Mouse (Mus musculus) heart, embryonic 13.5 days (tissue): Measurements from ENCODE around the gene Sspn. TPM values are rescaled to one million over a fixed set of nuclear protein-coding genes. Genes with fewer than 3 reads are reported as not detected.
A peak's percentile ranks its signal among the peaks of the same experiment; 100 is the strongest.

ENCODE experiments used
- ATAC-seq: fragments of 200-750 bp; cut with Nextera tagmentation; 2 replicates; pipeline ENCODE4 v1.8.0; 2017; ENCODE audit warnings: moderate TSS enrichment; ENCODE audit not compliant: insufficient number of reproducible peaks, low FRiP score, low TSS enrichment; ENCODE audit errors: extremely low read depth
- H3K27ac ChIP-seq: fragments of 300-500 bp; sonication (generic); replicated peaks from 2 replicates; pipeline ENCODE4 v1.5.1; 2015; ENCODE audit warnings: moderate library complexity, mild to moderate bottlenecking, inconsistent platforms
- H3K27me3 ChIP-seq: fragments of 300-500 bp; sonication (generic); replicated peaks from 2 replicates; pipeline ENCODE4 v1.6.1; 2015; ENCODE audit warnings: mild to moderate bottlenecking, inconsistent platforms
- H3K36me3 ChIP-seq: fragments of 300-500 bp; sonication (generic); 2 replicates; pipeline ENCODE4 v1.6.1; 2015; ENCODE audit warnings: mild to moderate bottlenecking, inconsistent platforms
- H3K4me1 ChIP-seq: fragments of 300-500 bp; sonication (generic); 2 replicates; pipeline ENCODE4 v1.6.1; 2015; ENCODE audit warnings: inconsistent platforms
- H3K4me2 ChIP-seq: fragments of 300-500 bp; sonication (generic); 2 replicates; pipeline ENCODE4 v1.6.1; 2015; ENCODE audit warnings: inconsistent platforms, mild to moderate bottlenecking, moderate library complexity
- H3K4me3 ChIP-seq: fragments of 300-500 bp; sonication (generic); 2 replicates; pipeline ENCODE4 v1.5.1; 2015; ENCODE audit warnings: moderate library complexity, mild to moderate bottlenecking, inconsistent platforms
- H3K9ac ChIP-seq: fragments of 300-500 bp; sonication (generic); 2 replicates; pipeline ENCODE4 v1.6.1; 2015; ENCODE audit warnings: inconsistent platforms, mild to moderate bottlenecking, moderate library complexity
- H3K9me3 ChIP-seq: fragments of 300-500 bp; sonication (generic); 2 replicates; pipeline ENCODE4 v1.6.1; 2016; ENCODE audit warnings: inconsistent platforms
- WGBS: fragments of 180-500 bp; shearing (Covaris S2); methylation state at CpG from one replicate; pipeline ENCODE4 v1.1.7; 2015; ENCODE audit warnings: mixed read lengths; 5-methylcytosine and 5-hydroxymethylcytosine counted together
- polyA plus RNA-seq: library from polyadenylated mRNA; unstranded; fragments of >200 nt; fragmentation: Nextera tagmentation; extraction: Ambion mirVana; gene quantifications from 2 replicates; pipeline ENCODE4 v1.2.1, GENCODE M21; 2015

Sspn gene
- 53.4 and 57.1 TPM in 2 replicates for polyA plus RNA-seq

- H3K27ac ChIP-seq, result no peak within 1 kb of the TSS
- no peak within 1 kb of the TSS for H3K4me2 ChIP-seq
- H3K9me3 ChIP-seq, result no peaks in the 10 kb centered on the region
- H3K27me3 ChIP-seq, result no peaks in the 10 kb centered on the region
- no peak within 1 kb of the TSS for H3K9ac ChIP-seq
- no peak for ATAC-seq
- H3K4me3 ChIP-seq, result no peak within 1 kb of the TSS
- WGBS, result 60% methylated on average over 3 of the region's 3 CpGs
- no peaks in the 10 kb centered on the region for H3K36me3 ChIP-seq
- peaks cover 35% of the 10 kb centered on the region for H3K4me1 ChIP-seq
These were observed at the start of gene Sspn for GRCm38 (mm10) chr6:145931341-145931740. TSS of gene Sspn (plus strand) at chr6:145931641.

- no peak overlapping the region for H3K4me2 ChIP-seq
- peaks cover 15% of the 10 kb centered on the region for H3K4me1 ChIP-seq
- no peaks in the 10 kb centered on the region for H3K27me3 ChIP-seq
- no peak for ATAC-seq
- H3K9me3 ChIP-seq, result 0 out of 2 replicates have a peak, but pooled peaks cover 3% of the 10 kb centered on the region
- 59% methylated on average over 1 of the region's 1 CpGs for WGBS
- H3K27ac ChIP-seq, result no peak overlapping the region
- no peaks in the 10 kb centered on the region for H3K36me3 ChIP-seq
- H3K4me3 ChIP-seq, result no peak overlapping the region
- H3K9ac ChIP-seq, result no peak overlapping the region
These were observed 48.4 kb upstream of the Sspn start for GRCm38 (mm10) chr6:145883010-145883409.

- no peak for ATAC-seq
- H3K9ac ChIP-seq, result no peak overlapping the region
These were observed 47.8 kb upstream of the Sspn start for GRCm38 (mm10) chr6:145883668-145884067.

GRCm38 (mm10) chr6:145885069-145885468 lies 46.4 kb upstream of the Sspn start:
- Histone ChIP-seq H3K9ac (no peak overlapping the region), H3K27ac (no peak overlapping the region), H3K4me1 (peaks cover 15% of the 10 kb centered on the region), H3K27me3 (no peaks in the 10 kb centered on the region), H3K4me2 (no peak overlapping the region), H3K36me3 (no peaks in the 10 kb centered on the region), H3K9me3 (no peaks in the 10 kb centered on the region), H3K4me3 (no peak overlapping the region)
- ATAC-seq, result no peak
- WGBS, result 72% methylated on average over 4 of the region's 4 CpGs

More at GRCm38 (mm10) chr6:145883668-145884067, 47.8 kb upstream of the Sspn start:
- H3K4me1 ChIP-seq, result peaks cover 15% of the 10 kb centered on the region
- WGBS, result 76% methylated on average over 4 of the region's 4 CpGs
- no peaks in the 10 kb centered on the region for H3K36me3 ChIP-seq
- H3K27ac ChIP-seq, result no peak overlapping the region
- no peak overlapping the region for H3K4me2 ChIP-seq
- H3K9me3 ChIP-seq, result 0 out of 2 replicates have a peak, but pooled peaks cover 3% of the 10 kb centered on the region
- H3K27me3 ChIP-seq, result no peaks in the 10 kb centered on the region
- no peak overlapping the region for H3K4me3 ChIP-seq

- no peaks in the 10 kb centered on the region for H3K27me3 ChIP-seq
- WGBS, result 22% methylated on average over 8 of the region's 8 CpGs
- no peaks in the 10 kb centered on the region for H3K9me3 ChIP-seq
- ATAC-seq, result peak; percentile 69; the same call in 1 of the 2 replicates
- no peak overlapping the region for H3K4me3 ChIP-seq
- peak overlapping the region; percentile 36 for H3K4me2 ChIP-seq
- H3K9ac ChIP-seq, result no peak overlapping the region
- peaks cover 15% of the 10 kb centered on the region for H3K4me1 ChIP-seq
- H3K36me3 ChIP-seq, result no peaks in the 10 kb centered on the region
- H3K27ac ChIP-seq, result peak overlapping the region; percentile 76
These were observed 45.2 kb upstream of the Sspn start for GRCm38 (mm10) chr6:145886277-145886676.

- no peak for ATAC-seq
- H3K4me1 ChIP-seq, result peaks cover 16% of the 10 kb centered on the region
These were observed 43.7 kb upstream of the Sspn start for GRCm38 (mm10) chr6:145887719-145888118.

GRCm38 (mm10) chr6:145891951-145892350 lies 39.5 kb upstream of the Sspn start:
- Histone ChIP-seq H3K27ac (no peak overlapping the region), H3K4me1 (peaks cover 17% of the 10 kb centered on the region), H3K4me3 (no peak overlapping the region), H3K27me3 (no peaks in the 10 kb centered on the region), H3K4me2 (no peak overlapping the region), H3K9ac (no peak overlapping the region), H3K36me3 (no peaks in the 10 kb centered on the region), H3K9me3 (no peaks in the 10 kb centered on the region)
- ATAC-seq, result no peak
- 68% methylated on average over 11 of the region's 11 CpGs for WGBS

More at GRCm38 (mm10) chr6:145887719-145888118, 43.7 kb upstream of the Sspn start:
- WGBS, result 71% methylated on average over 6 of the region's 6 CpGs
- H3K4me3 ChIP-seq, result no peak overlapping the region
- H3K4me2 ChIP-seq, result no peak overlapping the region
- no peak overlapping the region for H3K27ac ChIP-seq
- H3K36me3 ChIP-seq, result no peaks in the 10 kb centered on the region
- no peak overlapping the region for H3K9ac ChIP-seq
- no peaks in the 10 kb centered on the region for H3K27me3 ChIP-seq
- no peaks in the 10 kb centered on the region for H3K9me3 ChIP-seq

GRCm38 (mm10) chr6:145892381-145893265 lies 38.8 kb upstream of the Sspn start:
- Histone ChIP-seq H3K9me3 (no peaks in the 10 kb centered on the region), H3K9ac (no peak overlapping the region), H3K4me1 (peaks cover 13% of the 10 kb centered on the region), H3K27ac (no peak overlapping the region), H3K4me3 (no peak overlapping the region), H3K4me2 (no peak overlapping the region), H3K27me3 (no peaks in the 10 kb centered on the region), H3K36me3 (no peaks in the 10 kb centered on the region)
- WGBS, result 85% methylated on average over 20 of the region's 20 CpGs
- ATAC-seq, result no peak

- H3K9me3 ChIP-seq, result no peaks in the 10 kb centered on the region
- H3K4me3 ChIP-seq, result no peak overlapping the region
- H3K4me2 ChIP-seq, result no peak overlapping the region
- no peak overlapping the region for H3K9ac ChIP-seq
- H3K27ac ChIP-seq, result no peak overlapping the region
- ATAC-seq, result no peak
- 77% methylated on average over 13 of the region's 13 CpGs for WGBS
- H3K36me3 ChIP-seq, result no peaks in the 10 kb centered on the region
- H3K4me1 ChIP-seq, result peaks cover 13% of the 10 kb centered on the region
- H3K27me3 ChIP-seq, result no peaks in the 10 kb centered on the region
These were observed 37.9 kb upstream of the Sspn start for GRCm38 (mm10) chr6:145893366-145894021.

GRCm38 (mm10) chr6:145894669-145895342 lies 36.6 kb upstream of the Sspn start:
- WGBS, result 62% methylated on average over 8 of the region's 8 CpGs
- no peaks in the 10 kb centered on the region for H3K9me3 ChIP-seq

GRCm38 (mm10) chr6:145904169-145904568 lies 27.3 kb upstream of the Sspn start:
- Histone ChIP-seq H3K4me3 (no peak overlapping the region), H3K27me3 (no peaks in the 10 kb centered on the region), H3K9me3 (no peaks in the 10 kb centered on the region), H3K27ac (no peak overlapping the region), H3K4me2 (no peak overlapping the region), H3K9ac (no peak overlapping the region), H3K36me3 (no peaks in the 10 kb centered on the region), H3K4me1 (peaks cover 9% of the 10 kb centered on the region)
- 81% methylated on average over 5 of the region's 5 CpGs for WGBS
- no peak for ATAC-seq

More at GRCm38 (mm10) chr6:145894669-145895342, 36.6 kb upstream of the Sspn start:
- no peak overlapping the region for H3K9ac ChIP-seq
- H3K36me3 ChIP-seq, result no peaks in the 10 kb centered on the region
- H3K4me3 ChIP-seq, result no peak overlapping the region
- no peaks in the 10 kb centered on the region for H3K27me3 ChIP-seq
- ATAC-seq, result no peak
- no peak overlapping the region for H3K4me2 ChIP-seq
- no peak overlapping the region for H3K27ac ChIP-seq
- H3K4me1 ChIP-seq, result peaks cover 13% of the 10 kb centered on the region
